Mouse (Mus musculus): ENCODE measurements around the gene Ykt6. TPM values are rescaled to one million over a fixed set of nuclear protein-coding genes. Genes with fewer than 3 reads are reported as not detected.

The Ykt6 gene
- polyA plus RNA-seq, 1 experiment from 2014 or later, result 40.5 TPM

DNA sequence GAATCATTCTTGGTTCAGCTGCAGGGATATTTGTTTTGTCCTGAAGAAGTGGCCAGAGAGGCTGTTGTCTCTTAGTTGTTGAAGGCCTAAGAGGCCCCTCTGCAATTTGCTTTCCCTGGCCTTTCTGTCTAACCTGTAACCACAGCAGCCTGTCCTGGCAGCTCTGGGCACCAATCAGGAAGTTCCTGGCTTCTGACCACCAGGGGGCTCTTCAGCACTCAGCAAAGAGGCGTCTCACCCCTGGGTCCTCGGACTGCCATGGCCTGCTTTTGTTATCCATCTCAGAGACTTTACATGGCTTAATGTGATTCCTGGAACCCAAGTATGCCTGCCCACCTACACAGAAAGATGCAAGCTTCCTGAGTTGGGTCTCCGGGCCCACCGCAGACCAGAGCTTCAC, 35.4 kb downstream of the Ykt6 start:
- Histone ChIP-seq H3K4me3 (ENCODE audit: low read length) (no peak overlapping the region), H3K4me2 (ENCODE audit: low read depth, low read length) (no peak overlapping the region), H3K9me3 (replicated peaks; ENCODE audit: control insufficient read depth, low read length) (no peaks in the 10 kb centered on the region), H3K27me3 (ENCODE audit: control insufficient read depth, insufficient read depth, low read length) (no peaks in the 10 kb centered on the region), H3K27ac (ENCODE audit: low read length) (no peak overlapping the region), H3K4me1 (ENCODE audit: control insufficient read depth, insufficient read depth, low read length) (no peaks in the 10 kb centered on the region), H3K36me3 (ENCODE audit: control insufficient read depth, insufficient read depth) (no peaks in the 10 kb centered on the region), H3K9ac (ENCODE audit: low read length) (no peak overlapping the region)
- no peak; the same call in 1 of the 2 replicates for ATAC-seq (replicated peaks; ENCODE audit: extremely low read depth, insufficient read depth, low FRiP score)
- WGBS, result 29% methylated on average over 4 of the region's 4 CpGs

GRCm38 (mm10) chr11:5994212-5994611, 38.7 kb downstream of the Ykt6 start:
- whole genome bisulfite sequencing, result 90% methylated on average over 5 of the region's 5 CpGs
- no peak overlapping the region for H3K27ac ChIP-seq (ENCODE audit: low read length)
- ATAC-seq (replicated peaks; ENCODE audit: extremely low read depth, insufficient read depth, low FRiP score), result no peak
- no peaks in the 10 kb centered on the region for H3K36me3 ChIP-seq (ENCODE audit: control insufficient read depth, insufficient read depth)
- H3K27me3 ChIP-seq (ENCODE audit: control insufficient read depth, insufficient read depth, low read length), result no peaks in the 10 kb centered on the region
- H3K9ac ChIP-seq (ENCODE audit: low read length), result no peak overlapping the region
- H3K4me1 ChIP-seq (ENCODE audit: control insufficient read depth, insufficient read depth, low read length), result peaks cover 3% of the 10 kb centered on the region
- no peaks in the 10 kb centered on the region for H3K9me3 ChIP-seq (replicated peaks; ENCODE audit: control insufficient read depth, low read length)
- no peak overlapping the region for H3K4me3 ChIP-seq (ENCODE audit: low read length)
- no peak overlapping the region for H3K4me2 ChIP-seq (ENCODE audit: low read depth, low read length)

GRCm38 (mm10) chr11:5994880-5995279, 39.4 kb downstream of the Ykt6 start:
- H3K4me3 ChIP-seq (ENCODE audit: low read length), result no peak overlapping the region
- no peak for ATAC-seq (replicated peaks; ENCODE audit: extremely low read depth, insufficient read depth, low FRiP score)
- H3K36me3 ChIP-seq (ENCODE audit: control insufficient read depth, insufficient read depth), result no peaks in the 10 kb centered on the region
- no peaks in the 10 kb centered on the region for H3K27me3 ChIP-seq (ENCODE audit: control insufficient read depth, insufficient read depth, low read length)
- 63% methylated on average over 3 of the region's 3 CpGs for WGBS
- H3K4me2 ChIP-seq (ENCODE audit: low read depth, low read length), result no peak overlapping the region
- no peak overlapping the region for H3K9ac ChIP-seq (ENCODE audit: low read length)
- no peaks in the 10 kb centered on the region for H3K9me3 ChIP-seq (replicated peaks; ENCODE audit: control insufficient read depth, low read length)
- H3K27ac ChIP-seq (ENCODE audit: low read length), result no peak overlapping the region
- peaks cover 10% of the 10 kb centered on the region for H3K4me1 ChIP-seq (ENCODE audit: control insufficient read depth, insufficient read depth, low read length)

DNA sequence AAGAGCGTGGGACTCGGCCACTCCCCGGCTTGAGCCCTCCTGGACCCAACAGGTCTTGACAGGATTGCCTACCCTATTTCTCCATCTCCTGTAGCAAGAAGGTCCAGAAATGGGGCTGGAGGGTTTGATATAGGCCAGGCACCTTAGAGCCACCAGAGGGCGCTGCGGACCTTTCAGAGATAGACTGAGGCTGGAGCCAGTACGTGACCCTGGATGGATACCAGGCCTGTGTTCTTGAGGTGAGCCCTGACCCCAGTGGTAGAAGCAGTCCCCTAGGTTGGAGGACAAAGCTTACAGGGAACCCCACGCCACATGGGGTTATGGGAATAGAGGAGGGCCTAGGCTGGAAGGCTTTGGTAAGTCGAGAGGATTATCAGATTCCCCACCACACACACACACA, 40.5 kb downstream of the Ykt6 start:
- 0 out of 2 replicates have a peak, but pooled peaks have one; percentile 24 for ATAC-seq (replicated peaks; ENCODE audit: extremely low read depth, insufficient read depth, low FRiP score)
- no peaks in the 10 kb centered on the region for H3K9me3 ChIP-seq (replicated peaks; ENCODE audit: control insufficient read depth, low read length)
- WGBS, result 12% methylated on average over 8 of the region's 8 CpGs

GRCm38 (mm10) chr11:5998472-5998871, 43.0 kb downstream of the Ykt6 start:
- Histone ChIP-seq H3K4me1 (ENCODE audit: control insufficient read depth, insufficient read depth, low read length) (peaks cover 44% of the 10 kb centered on the region), H3K27ac (ENCODE audit: low read length) (no peak overlapping the region), H3K27me3 (ENCODE audit: control insufficient read depth, insufficient read depth, low read length) (no peaks in the 10 kb centered on the region), H3K4me2 (ENCODE audit: low read depth, low read length) (no peak overlapping the region), H3K36me3 (ENCODE audit: control insufficient read depth, insufficient read depth) (no peaks in the 10 kb centered on the region), H3K4me3 (ENCODE audit: low read length) (no peak overlapping the region), H3K9me3 (replicated peaks; ENCODE audit: control insufficient read depth, low read length) (no peaks in the 10 kb centered on the region), H3K9ac (ENCODE audit: low read length) (no peak overlapping the region)
- 93% methylated on average over 2 of the region's 2 CpGs for WGBS
- no peak for ATAC-seq (replicated peaks; ENCODE audit: extremely low read depth, insufficient read depth, low FRiP score)

More for the DNA sequence above, 40.5 kb downstream of the Ykt6 start:
- H3K9ac ChIP-seq (ENCODE audit: low read length), result no peak overlapping the region
- no peak overlapping the region for H3K4me2 ChIP-seq (ENCODE audit: low read depth, low read length)
- no peak overlapping the region for H3K4me3 ChIP-seq (ENCODE audit: low read length)
- H3K27me3 ChIP-seq (ENCODE audit: control insufficient read depth, insufficient read depth, low read length), result no peaks in the 10 kb centered on the region
- H3K27ac ChIP-seq (ENCODE audit: low read length), result no peak overlapping the region
- no peaks in the 10 kb centered on the region for H3K36me3 ChIP-seq (ENCODE audit: control insufficient read depth, insufficient read depth)
- H3K4me1 ChIP-seq (ENCODE audit: control insufficient read depth, insufficient read depth, low read length), result peaks cover 19% of the 10 kb centered on the region

- H3K9me3 ChIP-seq (replicated peaks; ENCODE audit: control insufficient read depth, low read length), result no peaks in the 10 kb centered on the region
- peak; percentile 96 for ATAC-seq (replicated peaks; ENCODE audit: extremely low read depth, insufficient read depth, low FRiP score)
- no peaks in the 10 kb centered on the region for H3K27me3 ChIP-seq (ENCODE audit: control insufficient read depth, insufficient read depth, low read length)
- 2% methylated on average over 8 of the region's 8 CpGs for WGBS
- H3K36me3 ChIP-seq (ENCODE audit: control insufficient read depth, insufficient read depth), result no peaks in the 10 kb centered on the region
- H3K27ac ChIP-seq (ENCODE audit: low read length), result peak overlapping the region; percentile 97
- no peak overlapping the region for H3K4me3 ChIP-seq (ENCODE audit: low read length)
- H3K4me1 ChIP-seq (ENCODE audit: control insufficient read depth, insufficient read depth, low read length), result peaks cover 50% of the 10 kb centered on the region
- peak overlapping the region; percentile 63 for H3K9ac ChIP-seq (ENCODE audit: low read length)
- H3K4me2 ChIP-seq (ENCODE audit: low read depth, low read length), result peak overlapping the region; percentile 45
Observed at GRCm38 (mm10) chr11:5999832-6000771, 44.6 kb downstream of the Ykt6 start.

DNA sequence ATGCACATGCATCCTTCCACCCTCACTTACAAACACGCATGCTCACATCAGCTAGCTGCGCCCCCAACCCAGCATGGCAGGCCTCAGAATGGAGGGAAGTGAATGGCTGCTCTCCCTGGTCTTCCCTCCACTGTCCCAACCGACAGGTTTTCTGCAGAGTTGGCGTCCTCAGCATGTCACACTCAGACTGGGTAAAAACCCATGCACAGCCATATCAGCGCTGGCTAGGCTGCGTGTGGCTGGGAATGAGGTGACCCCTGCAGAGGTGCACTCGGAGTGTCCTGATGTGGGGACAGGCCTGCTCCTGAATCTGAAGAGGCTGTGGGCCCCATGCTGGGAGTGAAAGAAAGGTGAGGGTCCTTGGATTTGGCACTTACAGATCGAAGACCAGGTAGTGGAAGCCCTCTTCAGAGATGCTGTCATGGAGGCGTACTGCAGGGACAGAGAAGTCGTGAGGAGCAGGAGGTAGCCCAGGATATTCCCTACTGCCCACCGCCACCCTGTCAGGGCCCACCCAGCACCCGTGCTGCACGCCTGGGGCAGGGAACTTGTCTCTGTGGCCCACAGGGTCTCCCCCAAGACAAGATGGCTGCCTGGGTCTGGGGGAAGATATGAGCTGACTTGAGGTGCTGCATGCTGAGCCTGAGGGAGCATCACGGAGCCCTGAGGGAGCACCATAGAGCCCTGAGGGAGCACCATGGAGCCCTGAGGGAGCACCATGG, 45.6 kb downstream of the Ykt6 start:
- Histone ChIP-seq H3K9me3 (replicated peaks; ENCODE audit: control insufficient read depth, low read length) (no peaks in the 10 kb centered on the region), H3K27ac (ENCODE audit: low read length) (peak overlapping the region; percentile 97), H3K27me3 (ENCODE audit: control insufficient read depth, insufficient read depth, low read length) (no peaks in the 10 kb centered on the region), H3K4me2 (ENCODE audit: low read depth, low read length) (peak overlapping the region; percentile 32; the same call in 1 of the 2 replicates), H3K36me3 (ENCODE audit: control insufficient read depth, insufficient read depth) (no peaks in the 10 kb centered on the region), H3K4me3 (ENCODE audit: low read length) (no peak overlapping the region), H3K4me1 (ENCODE audit: control insufficient read depth, insufficient read depth, low read length) (peaks cover 51% of the 10 kb centered on the region), H3K9ac (ENCODE audit: low read length) (peak overlapping the region; percentile 66)
- ATAC-seq (replicated peaks; ENCODE audit: extremely low read depth, insufficient read depth, low FRiP score), result peak; percentile 1; the same call in 1 of the 2 replicates
- whole genome bisulfite sequencing, result 52% methylated on average over 14 of the region's 14 CpGs

DNA sequence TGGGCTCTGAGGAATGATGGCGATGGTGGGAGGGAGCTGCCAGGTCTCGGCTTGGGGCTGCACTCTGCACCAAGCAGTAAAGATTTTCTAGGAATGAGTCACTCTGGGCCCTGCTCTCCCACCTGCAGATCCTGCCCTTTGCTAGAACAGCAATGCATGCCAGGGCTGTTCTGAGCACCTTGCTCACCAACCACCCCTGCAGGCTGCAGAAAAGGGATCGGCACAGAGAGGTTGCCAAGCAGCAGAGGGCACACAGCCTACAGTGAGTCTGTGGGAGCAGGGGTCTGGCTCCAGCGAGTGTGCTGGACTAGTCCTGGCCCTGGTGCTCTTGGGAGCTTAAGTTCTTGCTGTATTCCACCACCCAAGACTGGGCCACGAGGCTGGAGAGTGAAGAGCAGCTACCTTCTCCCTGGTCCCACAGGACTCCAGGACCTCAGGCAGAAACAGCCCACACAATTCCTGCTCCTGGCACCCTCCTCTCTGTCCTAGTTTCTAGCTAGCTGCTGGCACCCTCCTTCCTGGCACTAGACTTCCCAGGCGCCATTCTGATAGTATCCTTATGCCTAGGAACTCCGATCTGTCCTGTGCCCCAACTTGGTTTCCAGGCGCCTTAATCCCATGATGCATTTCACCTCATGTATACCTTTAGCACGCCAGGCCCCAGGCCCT, 46.6 kb downstream of the Ykt6 start:
- Histone ChIP-seq H3K4me3 (ENCODE audit: low read length) (no peak overlapping the region), H3K4me2 (ENCODE audit: low read depth, low read length) (no peak overlapping the region), H3K27me3 (ENCODE audit: control insufficient read depth, insufficient read depth, low read length) (no peaks in the 10 kb centered on the region), H3K9me3 (replicated peaks; ENCODE audit: control insufficient read depth, low read length) (no peaks in the 10 kb centered on the region), H3K4me1 (ENCODE audit: control insufficient read depth, insufficient read depth, low read length) (peaks cover 49% of the 10 kb centered on the region), H3K9ac (ENCODE audit: low read length) (peak overlapping the region; percentile 66), H3K27ac (ENCODE audit: low read length) (peak overlapping the region; percentile 97), H3K36me3 (ENCODE audit: control insufficient read depth, insufficient read depth) (no peaks in the 10 kb centered on the region)
- 62% methylated on average over 9 of the region's 9 CpGs for WGBS
- no peak for ATAC-seq (replicated peaks; ENCODE audit: extremely low read depth, insufficient read depth, low FRiP score)

Data from heart, embryonic 16.5 days (tissue).